In the genomic region with DNA sequence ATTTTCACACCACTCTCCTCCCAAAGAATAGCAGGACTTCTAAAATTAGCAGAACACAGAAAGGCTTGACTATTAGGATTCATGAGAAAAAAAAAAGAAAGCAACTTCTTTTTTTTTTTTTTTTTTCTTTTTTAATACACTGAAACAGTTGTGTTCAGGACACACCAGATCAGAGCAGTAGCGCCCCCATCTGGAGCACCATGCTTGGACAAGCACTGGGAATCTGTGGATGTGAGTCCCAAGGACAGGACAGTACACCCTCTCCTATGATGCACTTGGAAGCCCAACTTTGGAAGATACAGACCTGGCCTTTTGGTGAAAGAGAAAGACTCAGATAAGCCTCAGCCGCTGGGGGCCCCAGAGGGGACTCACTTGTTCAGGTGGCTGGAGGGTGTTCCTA, we compare ENCODE assay signal across 12 mouse cellular contexts. TPM values are rescaled to one million over a fixed set of nuclear protein-coding genes. Genes with fewer than 3 reads are reported as not detected.
DNase-seq lines count a peak whose midpoint lies in the region; TF ChIP-seq lines count a peak whose summit lies in the region.
"Had no signal": no experiment of that assay in that cellular context is flagged by ENCODE, and none has a peak within 500 bp of the region (broad histone marks: within the 10 kb centered on the region; RNA-seq: fewer than 3 reads in every experiment).

No protein-coding gene starts in this region.

- no peak overlapping the region for H3K4me3 ChIP-seq in gastrocnemius, adult 2 months
- H3K4me3 ChIP-seq: erythroblast, embryonic 14.5 days; liver, embryonic 15.5 days had no signal

- no peak overlapping the region for H3K27ac ChIP-seq in gastrocnemius, adult 2 months
- H3K27ac ChIP-seq: liver, embryonic 15.5 days had no signal

- intact Hi-C loops in gastrocnemius, adult 2 months (cut with DNase I): no loop called here
- intact Hi-C loops in gastrocnemius, postnatal 36 days (cut with DNase I): no loop called here

- TF ChIP-seq CTCF in gastrocnemius, adult 2 months (IDR thresholded peaks at IDR 0.05): peak; percentile 41

- DNase-seq in gastrocnemius, adult 2 months: peak; percentile 62
- DNase-seq in gastrocnemius, postnatal 36 days: no peak
- DNase-seq in layer of hippocampus, adult 11-12 months (ENCODE audit: low spot score): peak; percentile 54
- DNase-seq in layer of hippocampus, adult 9-11 months: no peak
- peak; percentile 53 for DNase-seq in right cerebral cortex, postnatal 4 days
- no peak for DNase-seq in right cerebral cortex, postnatal 25 days
- DNase-seq in lung, postnatal 36 days: peak; percentile 43
- no peak for DNase-seq in ovary, postnatal 10 days (ENCODE audit: low spot score)
- DNase-seq: adrenal gland, adult 2 months had no signal

RNA-seq across cellular contexts. Expression of a gene that starts 13.8 kb away (rescaled TPM):
- 1 to 10 TPM; 2.9 to 3.1 TPM for total RNA-seq in gastrocnemius, adult 2 months (2021)
- 1 to 10 TPM; 2.8 to 3.2 TPM for total RNA-seq in gastrocnemius, postnatal 36 days (2021)
- total RNA-seq: G1E had no signal

Comparison
In these comparisons a context has a peak if more than half of its experiments do, and no peak if none do; other contexts are left out.
1. DNase-seq: peak in gastrocnemius, adult 2 months (single experiment), layer of hippocampus, adult 11-12 months (single experiment), right cerebral cortex, postnatal 4 days (single experiment) and lung, postnatal 36 days (single experiment); none in gastrocnemius, postnatal 36 days (0 of 2), layer of hippocampus, adult 9-11 months (single experiment), right cerebral cortex, postnatal 25 days (single experiment) and ovary, postnatal 10 days (single experiment).